Mouse (Mus musculus) splenic B cell, adult 2 months (primary cell): ENCODE data around the gene Hspb2.
A peak's percentile ranks its signal among the peaks of the same experiment; 100 is the strongest.

Experiments
- DNase-seq: peaks from one replicate; pipeline ENCODE4 v3.0.0-alpha.2; 2011; ENCODE audit warnings: low read depth, low spot score
- H3K27me3 ChIP-seq: 2 replicates; pipeline ENCODE4 v1.6.1; 2012; ENCODE audit warnings: mild to moderate bottlenecking, low read length, moderate library complexity, mixed read lengths; ENCODE audit not compliant: control insufficient read depth, poor library complexity, insufficient read depth, severe bottlenecking
- H3K36me3 ChIP-seq: 2 replicates; pipeline ENCODE4 v1.6.1; 2012; ENCODE audit warnings: mild to moderate bottlenecking, low read length, moderate library complexity, mixed read lengths; ENCODE audit not compliant: control insufficient read depth, poor library complexity, insufficient read depth, severe bottlenecking

The Hspb2 gene

DNA sequence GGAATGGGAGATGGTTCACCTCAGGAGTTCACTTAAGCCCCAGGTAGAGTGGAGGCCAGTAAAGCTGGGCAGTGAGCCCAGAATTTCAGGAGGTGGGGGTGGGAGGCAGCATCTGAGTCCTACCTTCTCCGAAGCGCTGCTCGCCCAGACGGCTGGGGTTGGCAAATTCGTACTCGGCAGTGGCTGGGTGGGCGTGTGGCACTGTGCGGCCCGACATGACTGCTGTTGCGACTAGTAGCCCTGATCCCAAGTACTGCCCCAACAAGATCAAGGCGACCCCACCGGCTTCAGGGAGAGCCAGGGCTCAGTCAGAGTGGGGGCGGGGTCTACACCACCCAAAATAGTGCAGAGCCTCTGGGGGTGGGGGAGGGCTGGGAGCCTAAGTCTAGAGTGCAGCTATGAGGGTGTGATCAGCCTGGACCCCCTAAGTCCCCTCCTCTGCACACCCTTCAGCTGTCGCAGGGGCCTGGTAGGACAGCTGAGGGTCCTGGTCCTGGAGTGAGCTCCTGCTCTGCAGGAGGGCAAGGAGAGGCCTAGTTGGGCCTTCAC, at the start of gene Hspb2:
TSS of gene Hspb2 (minus strand) at position 301 of the 549 bp plus-strand sequence.
- Histone ChIP-seq H3K36me3 (no peaks in the 10 kb centered on the region), H3K27me3 (no peaks in the 10 kb centered on the region)
- no peak for DNase-seq

DNA sequence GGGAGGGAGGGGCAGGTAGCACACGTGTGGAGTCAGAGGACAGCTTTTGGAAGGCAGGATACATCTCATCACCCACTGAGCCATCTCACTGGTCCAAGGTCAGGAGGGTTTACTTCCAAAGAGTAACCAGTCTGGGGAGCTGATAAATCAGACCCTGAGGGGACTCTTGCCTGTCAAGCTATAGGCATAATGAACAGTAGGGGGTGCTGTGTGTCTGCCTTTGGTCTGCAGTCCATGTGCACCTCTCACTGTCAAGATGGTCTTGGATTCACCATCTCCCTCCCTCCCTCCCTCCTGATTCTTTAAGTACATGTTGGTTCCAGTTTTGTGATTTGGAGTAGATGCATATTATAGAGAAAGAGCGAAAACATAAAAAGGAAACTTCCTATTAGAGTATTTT, 48.8 kb upstream of the Hspb2 start:
- peaks cover 2% of the 10 kb centered on the region; the same call in 1 of the 2 replicates for H3K36me3 ChIP-seq
- peak; percentile 80 for DNase-seq
- H3K27me3 ChIP-seq, result no peaks in the 10 kb centered on the region

DNA sequence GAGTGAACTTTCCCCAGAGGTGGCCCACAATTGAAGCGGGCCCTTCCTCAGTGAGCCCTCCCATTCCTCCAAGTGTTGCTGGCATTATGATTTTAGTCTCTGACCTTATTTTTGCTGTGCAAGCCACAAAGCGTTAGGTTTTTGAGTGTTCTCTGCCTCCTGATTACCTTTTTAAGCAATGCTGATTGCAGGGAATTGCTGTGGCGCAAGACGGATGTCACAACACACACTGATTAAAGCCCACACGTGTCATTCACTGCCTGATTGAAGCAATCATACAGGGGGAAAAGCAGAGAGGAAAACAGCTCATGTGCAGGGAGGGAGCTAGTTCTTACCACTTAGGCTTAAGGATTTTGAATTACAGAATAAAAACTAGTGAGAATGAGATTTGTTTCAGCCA, 46.2 kb upstream of the Hspb2 start:
- Histone ChIP-seq H3K27me3 (no peaks in the 10 kb centered on the region), H3K36me3 (peaks cover 6% of the 10 kb centered on the region)
- DNase-seq, result no peak

DNA sequence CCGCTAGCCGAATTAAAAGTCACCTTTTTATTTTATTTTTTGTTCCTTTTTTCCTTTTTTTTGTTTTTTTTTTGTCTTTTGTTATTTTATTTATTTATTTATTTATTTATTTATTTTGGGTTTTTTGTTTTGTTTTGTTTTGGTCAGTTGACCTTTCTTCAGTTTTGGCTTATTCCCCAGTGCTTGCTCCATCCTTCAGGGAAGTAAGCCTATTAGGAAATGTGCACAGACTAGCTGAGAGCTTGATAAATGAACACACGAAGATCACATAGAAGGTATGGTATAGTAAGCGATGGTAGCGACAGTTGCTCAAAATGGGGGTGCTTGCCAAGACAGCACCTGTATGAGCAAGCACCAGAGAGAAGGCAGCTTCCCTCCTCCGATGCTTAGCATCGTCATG, 45.5 kb upstream of the Hspb2 start:
- DNase-seq, result no peak
- Histone ChIP-seq H3K36me3 (peaks cover 6% of the 10 kb centered on the region), H3K27me3 (no peaks in the 10 kb centered on the region)

DNA sequence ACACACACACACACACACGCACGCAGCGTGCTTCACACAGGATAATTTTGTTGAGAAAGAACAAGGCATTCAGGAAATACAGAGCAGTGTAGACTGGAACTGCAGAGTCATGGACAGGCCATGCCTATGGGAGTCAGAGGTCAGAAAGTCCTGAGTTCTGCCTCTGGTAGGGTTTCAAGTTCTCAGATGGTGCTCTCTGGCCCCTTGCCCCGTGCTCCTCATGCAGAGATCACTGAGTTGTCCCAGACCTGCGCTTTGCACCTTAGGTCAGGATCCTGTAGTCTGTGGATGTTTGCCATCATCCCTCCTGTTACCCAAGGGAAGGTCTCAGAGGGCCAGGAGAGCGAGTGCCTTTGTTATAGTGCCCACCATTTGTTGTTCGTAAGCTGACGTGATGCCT, 44.6 kb upstream of the Hspb2 start:
- H3K27me3 ChIP-seq, result no peaks in the 10 kb centered on the region
- H3K36me3 ChIP-seq, result peaks cover 8% of the 10 kb centered on the region
- DNase-seq, result no peak

DNA sequence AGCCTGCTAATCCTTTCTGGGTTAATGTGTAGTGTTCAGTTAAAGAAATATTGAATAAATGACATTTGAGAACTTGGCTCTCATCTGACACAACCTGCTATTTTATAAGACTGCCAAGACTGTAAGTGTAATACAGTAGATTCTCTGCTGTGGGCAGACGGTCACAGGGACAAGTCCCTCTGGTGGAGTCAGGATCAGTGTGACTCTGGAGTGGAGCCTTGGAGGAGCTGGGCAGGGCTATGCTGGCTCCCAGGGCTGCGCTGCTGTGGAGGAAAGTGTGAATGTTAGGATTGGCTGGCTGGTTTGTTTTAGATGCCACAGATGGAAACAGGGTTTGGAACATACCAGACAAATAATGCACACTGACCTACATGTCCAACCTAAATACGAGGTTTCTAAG, 43.1 kb upstream of the Hspb2 start:
- no peak for DNase-seq
- Histone ChIP-seq H3K36me3 (peaks cover 7% of the 10 kb centered on the region), H3K27me3 (no peaks in the 10 kb centered on the region)

DNA sequence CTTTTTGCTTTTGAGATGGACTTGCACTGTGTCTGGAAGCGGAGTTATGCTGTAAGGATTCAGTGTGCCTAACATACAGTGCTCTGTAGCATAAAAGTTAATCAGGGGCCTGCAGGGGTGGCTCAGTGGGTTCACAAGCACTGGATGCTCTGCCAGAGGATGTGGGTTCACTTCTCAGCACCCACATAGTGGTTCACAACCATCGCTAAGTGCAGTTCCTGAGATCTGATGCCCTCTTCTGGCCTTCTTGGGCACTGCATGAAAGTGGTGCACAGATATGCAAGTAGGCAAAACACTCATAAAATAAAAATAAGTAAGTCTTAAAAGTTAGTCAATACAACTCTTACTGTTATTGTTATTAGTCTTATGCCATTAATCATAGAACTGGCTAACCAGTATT, 30.0 kb upstream of the Hspb2 start:
- peak; percentile 74 for DNase-seq
- H3K27me3 ChIP-seq, result no peaks in the 10 kb centered on the region
- H3K36me3 ChIP-seq, result peaks cover 9% of the 10 kb centered on the region

DNA sequence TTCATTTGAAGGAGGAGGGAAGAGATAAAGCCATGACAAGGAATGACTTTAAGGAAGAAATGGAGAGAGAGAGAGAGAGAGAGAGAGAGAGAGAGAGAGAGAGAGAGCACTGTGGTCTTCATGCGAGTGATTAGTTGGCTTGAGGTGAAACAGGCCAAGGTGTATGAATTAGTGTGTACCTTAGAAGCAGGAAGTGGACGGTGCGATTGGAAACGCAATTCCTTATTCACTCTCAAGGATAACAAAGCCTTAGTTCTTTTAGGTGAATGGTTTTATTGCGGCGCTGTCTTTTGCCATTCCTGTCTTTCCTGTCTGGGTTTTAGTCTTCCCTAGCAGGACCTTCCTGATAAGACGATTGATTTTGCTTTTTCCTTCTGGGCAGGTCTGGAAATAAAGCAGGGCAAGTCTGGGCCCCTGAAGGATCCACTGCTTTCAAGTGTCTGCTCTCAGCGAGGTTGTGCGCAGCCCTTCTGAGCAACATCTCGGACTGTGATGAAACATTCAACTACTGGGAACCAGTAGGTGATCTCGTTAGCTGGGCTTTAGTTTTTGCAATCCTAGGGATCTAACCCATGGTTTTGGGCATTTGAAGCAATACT, 24.1 kb upstream of the Hspb2 start:
- DNase-seq, result no peak
- Histone ChIP-seq H3K27me3 (no peaks in the 10 kb centered on the region), H3K36me3 (peaks cover 5% of the 10 kb centered on the region)

DNA sequence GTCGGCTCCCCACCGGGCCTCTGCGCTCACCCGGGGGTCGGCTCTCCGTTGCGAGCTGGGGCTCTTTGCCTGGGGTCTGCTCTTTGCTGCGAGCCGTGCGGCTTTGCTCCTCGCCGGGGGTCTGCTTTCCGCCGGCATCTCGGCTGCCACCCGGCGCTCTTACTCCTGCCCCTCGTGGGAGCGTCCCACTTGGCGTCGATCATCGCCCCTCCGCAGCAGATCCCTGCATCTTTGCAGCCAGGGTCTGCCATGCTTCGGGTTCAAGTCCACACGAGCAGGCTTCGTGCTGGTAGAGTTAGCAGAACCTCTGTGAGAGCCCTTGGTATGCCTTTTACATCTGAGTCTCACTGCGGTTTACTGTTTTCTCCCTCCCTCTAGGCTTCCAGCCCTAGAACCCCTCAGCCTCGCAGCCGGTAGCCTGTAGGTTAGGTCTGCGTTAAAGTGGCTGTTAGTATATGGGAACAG, 23.5 kb upstream of the Hspb2 start:
- peak; percentile 17 for DNase-seq
- Histone ChIP-seq H3K27me3 (no peaks in the 10 kb centered on the region), H3K36me3 (peaks cover 3% of the 10 kb centered on the region)

DNA sequence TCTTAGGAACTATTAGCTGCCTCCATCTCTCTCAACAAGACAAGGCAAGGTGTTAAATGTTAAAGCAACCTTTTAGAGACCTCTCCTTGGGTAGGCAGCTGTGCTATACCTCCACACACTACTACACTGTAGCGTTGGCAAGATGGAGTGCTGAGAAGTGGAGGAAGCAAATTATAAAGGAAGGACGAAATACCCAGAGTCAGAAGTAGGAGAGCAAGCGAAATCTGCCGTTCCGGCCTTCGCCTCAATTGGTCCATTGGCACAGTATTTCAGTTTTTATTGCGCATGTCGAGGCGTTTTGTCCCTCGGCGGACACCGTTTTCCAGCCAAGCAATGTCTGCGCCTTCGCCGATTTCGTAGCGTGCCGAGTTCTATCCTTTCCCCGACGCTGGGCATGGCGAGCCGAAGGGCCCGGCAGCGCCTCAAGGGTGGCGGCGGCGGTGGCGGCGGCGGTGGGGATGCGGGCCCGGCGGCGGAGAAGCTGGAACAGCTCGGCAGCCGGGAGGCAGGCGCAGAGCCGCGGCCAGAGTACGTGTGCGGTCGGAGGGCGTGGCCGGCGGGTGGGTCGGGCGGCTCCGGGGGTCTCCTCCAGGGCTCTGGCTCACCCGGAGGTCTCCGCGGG, 22.9 kb upstream of the Hspb2 start, which contains the start of the genes Alg9 and 1110032A03Rik:
TSS of gene Alg9 (plus strand) at position 29 of the 622 bp plus-strand sequence.
TSS of gene 1110032A03Rik (minus strand) at position 530 of the 622 bp plus-strand sequence.
- peaks cover 2% of the 10 kb centered on the region for H3K36me3 ChIP-seq
- H3K27me3 ChIP-seq, result no peaks in the 10 kb centered on the region
- peak; percentile 90 for DNase-seq

DNA sequence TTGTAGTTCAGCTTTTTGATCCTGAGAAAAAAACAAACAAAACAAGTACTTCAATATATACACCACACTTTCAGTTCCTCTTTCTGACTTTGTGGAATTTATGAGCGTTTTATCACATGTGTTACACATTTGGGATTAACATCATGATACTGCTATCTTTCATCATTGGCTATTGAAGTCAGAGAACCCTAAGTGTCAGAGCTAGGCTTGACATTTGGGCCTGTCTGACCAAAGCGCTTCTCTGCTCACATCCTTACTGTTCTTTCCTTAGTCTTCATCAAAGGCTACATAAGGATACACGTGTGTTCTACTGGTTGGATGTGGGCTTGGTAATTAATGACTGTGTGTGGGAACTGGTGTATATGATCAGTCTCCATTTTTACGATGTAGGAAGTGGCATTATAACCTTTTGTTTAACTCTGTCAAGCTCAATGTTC, 21.9 kb upstream of the Hspb2 start:
- Histone ChIP-seq H3K27me3 (no peaks in the 10 kb centered on the region), H3K36me3 (peaks cover 2% of the 10 kb centered on the region)
- DNase-seq, result peak; percentile 87

DNA sequence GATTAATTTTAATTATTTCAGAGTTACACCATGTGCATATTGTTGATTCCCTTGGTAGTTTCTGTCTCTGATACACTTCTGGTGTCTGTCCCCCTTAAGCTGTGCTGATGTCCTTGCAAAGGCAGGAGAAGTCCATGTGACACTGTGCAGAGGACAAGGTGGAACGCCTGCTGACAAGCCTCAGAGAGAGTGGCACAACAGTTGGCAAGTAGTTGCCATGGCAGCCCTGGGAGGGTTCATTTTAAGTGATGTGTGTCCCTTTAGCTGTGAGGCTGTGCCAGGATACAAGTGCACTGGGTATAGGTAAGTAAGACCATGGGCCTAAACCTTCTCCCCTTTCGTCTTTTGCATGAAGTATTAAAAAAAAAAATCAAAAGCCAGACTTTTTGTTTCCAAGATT, 17.9 kb upstream of the Hspb2 start:
- Histone ChIP-seq H3K27me3 (no peaks in the 10 kb centered on the region; the same call in 1 of the 2 replicates), H3K36me3 (peaks cover 2% of the 10 kb centered on the region)
- no peak for DNase-seq

DNA sequence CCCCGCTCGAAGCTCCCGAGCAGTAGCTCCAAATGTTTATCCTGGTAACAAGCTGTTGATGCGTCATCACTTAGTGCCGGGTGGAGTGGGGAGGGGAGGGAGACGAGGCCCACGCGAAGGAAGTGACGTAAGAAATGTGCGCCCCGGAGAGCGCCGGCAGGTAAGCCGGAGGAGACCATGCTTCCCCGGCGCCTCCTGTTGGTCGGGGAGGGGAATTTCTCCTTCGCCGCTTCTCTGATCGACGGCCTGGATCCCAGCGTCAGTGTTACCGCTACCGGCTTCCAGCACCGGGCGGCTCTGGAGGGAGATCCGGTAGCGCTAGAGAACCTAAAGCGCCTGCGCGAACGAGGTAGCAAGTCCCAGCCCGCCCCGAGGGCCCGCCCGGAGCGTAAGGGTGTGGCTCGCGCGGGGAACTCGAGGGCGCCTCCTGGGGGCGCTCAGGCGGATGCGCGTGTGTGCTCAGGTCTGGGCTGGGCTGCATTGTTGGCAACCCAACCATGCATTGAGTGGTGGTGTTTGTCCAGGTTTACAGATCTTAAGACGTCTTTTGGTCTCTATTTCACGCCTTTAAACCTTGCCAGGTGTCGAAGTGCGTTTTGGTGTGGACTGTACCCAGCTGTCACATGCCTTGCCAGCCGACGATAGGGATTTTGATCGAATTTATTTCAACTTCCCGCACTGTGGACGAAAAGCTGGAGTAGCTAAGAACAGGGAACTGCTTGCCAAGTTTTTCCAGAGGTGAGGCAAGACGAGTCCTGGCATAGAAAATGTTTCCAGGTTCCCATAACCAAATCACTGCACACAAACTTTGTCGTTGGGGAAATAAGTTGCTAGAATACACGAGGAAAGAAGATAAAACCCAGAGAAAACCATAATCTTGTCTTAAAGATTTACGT, 16.2 kb upstream of the Hspb2 start, which contains the start of gene Fdxacb1:
TSS of gene Fdxacb1 (plus strand) at position 130 of the 896 bp plus-strand sequence.
- peak; percentile 98 for DNase-seq
- peaks cover 2% of the 10 kb centered on the region for H3K36me3 ChIP-seq
- no peaks in the 10 kb centered on the region; the same call in 1 of the 2 replicates for H3K27me3 ChIP-seq

DNA sequence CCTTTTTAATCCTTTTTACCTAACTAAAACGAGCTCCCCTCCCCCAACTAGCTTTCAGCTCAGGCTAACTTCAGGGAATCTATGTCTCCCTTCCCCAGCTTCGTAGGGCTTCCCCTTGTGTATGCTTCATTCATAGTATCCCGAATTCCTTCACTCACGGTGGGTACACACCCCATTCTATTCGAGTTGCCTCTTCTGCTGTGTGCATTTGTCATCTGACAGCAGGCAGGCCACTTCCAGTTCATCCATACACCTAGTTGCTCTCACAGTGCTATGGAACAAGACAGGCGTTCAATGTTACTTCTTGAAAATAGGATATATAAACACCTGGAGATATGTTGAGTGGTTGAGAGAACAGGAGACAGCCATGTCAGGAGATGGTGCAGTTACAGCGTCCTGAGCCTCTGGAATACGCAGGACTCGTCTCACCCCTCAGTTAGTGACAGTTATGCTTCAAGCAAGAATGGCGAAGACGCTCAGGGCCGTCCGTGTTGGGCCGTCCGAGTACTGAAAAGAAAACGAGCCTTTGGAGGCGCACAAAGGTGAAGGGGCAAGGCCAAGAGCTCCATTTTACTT, 15.5 kb upstream of the Hspb2 start:
- H3K27me3 ChIP-seq, result no peaks in the 10 kb centered on the region; the same call in 1 of the 2 replicates
- peaks cover 2% of the 10 kb centered on the region for H3K36me3 ChIP-seq
- DNase-seq, result no peak
